Mouse (Mus musculus) small intestine, adult 2 months (tissue): ENCODE results near the gene Csrnp3. TPM values are rescaled to one million over a fixed set of nuclear protein-coding genes. Genes with fewer than 3 reads are reported as not detected.

ENCODE experiments used
- H3K27ac ChIP-seq: fragments of 200-500 bp; 2 replicates; pipeline ENCODE4 v1.5.1; 2012; ENCODE audit warnings: low read depth, low read length, control low read depth, inconsistent platforms; ENCODE audit not compliant: insufficient read depth
- H3K27me3 ChIP-seq: fragments of 200-500 bp; 2 replicates; pipeline ENCODE4 v1.6.1; 2012; ENCODE audit warnings: mild to moderate bottlenecking, moderate library complexity, low read length, inconsistent platforms; ENCODE audit not compliant: control insufficient read depth, insufficient read depth
- H3K36me3 ChIP-seq: fragments of 200-500 bp; 2 replicates; pipeline ENCODE4 v1.6.1; 2012; ENCODE audit warnings: mild to moderate bottlenecking, low read length, control low read depth, inconsistent platforms; ENCODE audit not compliant: control insufficient read depth, insufficient read depth
- H3K4me1 ChIP-seq: fragments of 200-500 bp; 2 replicates; pipeline ENCODE4 v1.6.1; 2012; ENCODE audit warnings: low read length, inconsistent platforms, mixed read lengths; ENCODE audit not compliant: control insufficient read depth, insufficient read depth, insufficient read length
- H3K4me3 ChIP-seq: fragments of 200-500 bp; 2 replicates; pipeline ENCODE4 v1.5.1; 2012; ENCODE audit warnings: low read depth, mild to moderate bottlenecking, control low read depth, inconsistent platforms, low read length, moderate library complexity
- CTCF ChIP-seq: fragments of 200-500 bp; IDR thresholded peaks from 2 replicates; pipeline ENCODE4 v1.5.1; 2012; ENCODE audit warnings: low read depth, mild to moderate bottlenecking, control low read depth, inconsistent platforms, low read length, moderate library complexity, mixed read lengths; ENCODE audit not compliant: insufficient replicate concordance, insufficient read length; ENCODE audit errors: extremely low read depth
- POLR2A ChIP-seq: fragments of 200-500 bp; IDR thresholded peaks from 2 replicates; pipeline ENCODE4 v1.6.1; 2012; ENCODE audit warnings: low read depth, mild to moderate bottlenecking, control low read depth, inconsistent platforms, low read length, moderate library complexity
- WGBS: fragments of 180-500 bp; shearing (Covaris S2); methylation state at CpG from one replicate; pipeline ENCODE4 v1.1.7; 2018; 5-methylcytosine and 5-hydroxymethylcytosine counted together
- polyA plus RNA-seq: library from polyadenylated mRNA; depleted of rRNA; stranded (reverse); fragments of >200 nt; gene quantifications from 2 replicates; pipeline ENCODE4 v1.2.3, GENCODE M21; 2012; rRNA removed

The Csrnp3 gene
- polyA plus RNA-seq, 1 experiment: 0.05 TPM

GRCm38 (mm10) chr2:66041917-66042419, 196.4 kb downstream of the Csrnp3 start:
- 71% methylated on average over 9 of the region's 9 CpGs for WGBS
- no peaks in the 10 kb centered on the region for H3K36me3 ChIP-seq
- H3K4me3 ChIP-seq: no peak overlapping the region
- H3K4me1 ChIP-seq: no peaks in the 10 kb centered on the region
- H3K27me3 ChIP-seq: no peaks in the 10 kb centered on the region
- TF ChIP-seq CTCF: no peak
- no peak for TF ChIP-seq POLR2A
- no peak overlapping the region for H3K27ac ChIP-seq

DNA sequence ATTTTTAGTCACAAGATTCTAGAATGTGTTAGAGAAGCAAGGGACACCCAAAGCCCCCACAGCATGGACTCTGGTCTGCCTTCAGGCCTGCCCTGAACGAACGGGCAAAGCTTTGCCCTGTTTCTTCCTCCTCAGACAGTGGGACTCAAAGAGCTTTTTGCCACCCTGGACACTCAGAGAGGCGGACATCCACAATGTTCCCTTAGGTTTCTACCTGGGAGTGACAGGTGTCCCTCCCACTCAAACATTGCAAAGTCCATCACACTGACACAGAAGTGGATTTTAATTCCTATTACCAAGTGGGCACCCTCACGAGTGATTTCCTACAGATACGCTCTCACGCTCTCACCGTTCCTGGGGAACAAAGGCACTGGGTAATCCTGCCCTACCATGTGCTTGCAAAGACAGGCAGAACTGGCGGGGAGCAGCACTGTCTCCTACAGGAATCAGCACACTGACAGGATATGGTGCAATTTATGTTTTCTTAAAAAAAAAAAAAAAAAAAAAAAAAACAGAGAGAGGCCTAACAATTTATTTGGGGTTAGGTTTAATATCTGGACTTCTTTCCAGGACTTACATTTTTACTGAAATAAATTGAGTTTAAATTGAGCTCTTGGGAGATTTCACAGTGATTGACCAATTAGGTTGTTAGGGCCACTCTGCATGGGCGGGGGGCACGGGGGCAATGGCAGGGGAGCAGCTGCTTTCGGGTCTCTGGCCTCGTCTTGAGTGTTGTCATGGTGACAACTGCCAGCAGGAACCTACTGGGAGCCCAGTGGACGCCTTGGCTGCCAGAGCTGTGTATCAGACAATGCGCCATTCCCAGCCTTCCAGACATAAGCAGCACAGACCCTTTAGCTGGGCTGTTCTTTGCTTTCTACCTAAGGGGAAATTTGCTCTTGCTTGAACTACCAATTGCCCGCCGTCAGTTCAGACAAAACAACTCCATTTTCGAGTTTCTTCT, 198.2 kb downstream of the Csrnp3 start:
- no peaks in the 10 kb centered on the region for H3K4me1 ChIP-seq
- no peak overlapping the region for H3K4me3 ChIP-seq
- no peak overlapping the region for H3K27ac ChIP-seq
- no peaks in the 10 kb centered on the region for H3K27me3 ChIP-seq
- no peak for TF ChIP-seq CTCF
- TF ChIP-seq POLR2A: no peak
- 73% methylated on average over 17 of the region's 17 CpGs for WGBS
- H3K36me3 ChIP-seq: no peaks in the 10 kb centered on the region

DNA sequence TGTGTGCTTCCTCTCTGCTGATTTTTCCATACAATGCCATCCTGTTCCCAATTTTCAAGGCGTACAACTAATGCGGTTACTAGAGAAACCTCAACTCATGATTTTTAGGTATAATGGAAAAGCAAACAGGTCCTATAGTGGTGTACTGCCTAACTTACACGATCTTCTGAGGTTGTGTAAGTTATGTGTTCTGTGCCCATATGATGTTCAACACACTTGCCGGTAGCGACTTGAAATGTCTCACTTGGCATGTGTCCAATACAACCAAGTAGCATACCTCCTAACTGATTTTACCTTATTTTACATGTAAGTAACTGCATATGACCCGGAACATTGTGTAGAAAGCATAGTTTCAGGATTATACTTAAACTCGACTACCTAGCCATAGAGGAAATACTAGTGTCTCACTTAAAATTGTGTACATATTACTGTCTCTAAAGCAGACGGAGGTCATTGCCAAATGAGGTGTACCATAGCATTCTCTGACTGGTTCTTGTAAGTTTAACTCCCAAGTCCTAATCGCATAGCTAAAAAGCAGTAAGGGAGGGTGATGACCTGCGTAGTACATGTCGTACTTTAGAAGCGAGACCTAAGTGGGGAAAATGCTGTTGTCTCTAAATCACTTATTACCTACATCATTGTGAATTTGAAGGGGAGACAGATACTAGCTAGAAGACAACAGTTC, 199.0 kb downstream of the Csrnp3 start:
- TF ChIP-seq CTCF (no peak), POLR2A (no peak)
- Histone ChIP-seq H3K4me1 (no peaks in the 10 kb centered on the region), H3K27ac (no peak overlapping the region), H3K36me3 (no peaks in the 10 kb centered on the region), H3K4me3 (no peak overlapping the region), H3K27me3 (no peaks in the 10 kb centered on the region)
- WGBS: 88% methylated on average over 12 of the region's 12 CpGs

DNA sequence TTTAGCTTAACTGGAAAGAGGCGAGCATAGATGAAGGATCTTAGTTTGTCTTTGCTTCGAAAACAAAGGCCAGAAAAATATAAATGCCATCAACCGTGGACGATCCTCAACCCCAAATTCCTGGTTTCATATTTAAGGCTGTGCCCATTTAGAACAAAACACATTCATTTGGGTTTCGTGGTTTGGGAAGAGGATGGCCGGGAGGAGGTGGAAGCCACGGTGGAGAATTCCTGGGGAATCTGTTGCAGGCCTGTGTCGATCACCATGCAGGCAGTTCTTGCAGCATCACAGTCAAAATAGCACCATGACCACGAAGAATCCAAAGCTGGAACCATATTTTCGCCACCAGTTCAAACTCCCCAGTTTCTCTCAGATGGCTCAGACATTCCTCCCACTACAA, 217.7 kb downstream of the Csrnp3 start:
- 77% methylated on average over 10 of the region's 10 CpGs for WGBS
- no peak overlapping the region for H3K27ac ChIP-seq
- no peak overlapping the region for H3K4me3 ChIP-seq
- TF ChIP-seq CTCF (no peak), POLR2A (no peak)
- H3K36me3 ChIP-seq: no peaks in the 10 kb centered on the region
- H3K4me1 ChIP-seq: no peaks in the 10 kb centered on the region
- H3K27me3 ChIP-seq: no peaks in the 10 kb centered on the region; the same call in 1 of the 2 replicates

GRCm38 (mm10) chr2:66069454-66069853, 223.9 kb downstream of the Csrnp3 start:
- Histone ChIP-seq H3K27me3 (no peaks in the 10 kb centered on the region; the same call in 1 of the 2 replicates), H3K4me3 (no peak overlapping the region), H3K27ac (no peak overlapping the region), H3K36me3 (no peaks in the 10 kb centered on the region), H3K4me1 (no peaks in the 10 kb centered on the region)
- WGBS: 59% methylated on average over 6 of the region's 6 CpGs
- TF ChIP-seq POLR2A (no peak), CTCF (no peak)

GRCm38 (mm10) chr2:66080731-66081130, 235.2 kb downstream of the Csrnp3 start:
- Histone ChIP-seq H3K36me3 (peaks cover 5% of the 10 kb centered on the region; the same call in 1 of the 2 replicates), H3K4me1 (no peaks in the 10 kb centered on the region), H3K27me3 (no peaks in the 10 kb centered on the region), H3K27ac (no peak overlapping the region), H3K4me3 (no peak overlapping the region)
- no peak for TF ChIP-seq CTCF
- TF ChIP-seq POLR2A: no peak
- WGBS: 95% methylated on average over 2 of the region's 2 CpGs

Other genes with a start within 250 kb of the Csrnp3 start
- gene Scn2a, start 225.0 kb upstream of the Csrnp3 start, polyA plus RNA-seq: 0.04 and 0.17 TPM in 2 replicates